Mouse (Mus musculus) bone marrow, adult 2 months (tissue): ENCODE results near the gene Unk. TPM values are rescaled to one million over a fixed set of nuclear protein-coding genes. Genes with fewer than 3 reads are reported as not detected.
A peak's percentile ranks its signal among the peaks of the same experiment; 100 is the strongest.

Experiments used
- H3K27ac ChIP-seq: fragments of 200-500 bp; 2 replicates; pipeline ENCODE4 v1.5.1; 2012; ENCODE audit warnings: low read depth, mild to moderate bottlenecking, control low read depth, inconsistent platforms, low read length; ENCODE audit not compliant: control insufficient read depth, poor library complexity, insufficient read depth
- H3K4me1 ChIP-seq: fragments of 200-500 bp; 2 replicates; pipeline ENCODE4 v1.6.1; 2011; ENCODE audit warnings: low read length; ENCODE audit not compliant: control insufficient read depth, insufficient read depth
- H3K4me3 ChIP-seq: fragments of 200-500 bp; replicated peaks from 2 replicates; pipeline ENCODE3; 2011; ENCODE audit warnings: mild to moderate bottlenecking, low read depth, low read length, control low read depth; ENCODE audit not compliant: control insufficient read depth
- CTCF ChIP-seq: fragments of 200-500 bp; IDR thresholded peaks from 2 replicates; pipeline ENCODE4 v1.5.1; 2011; ENCODE audit warnings: low read length, control low read depth; ENCODE audit not compliant: control insufficient read depth, insufficient read depth
- POLR2A ChIP-seq: fragments of 200-500 bp; IDR thresholded peaks from 2 replicates; pipeline ENCODE4 v1.6.1; 2011; ENCODE audit warnings: low read depth, mild to moderate bottlenecking, control low read depth, low read length, borderline replicate concordance; ENCODE audit not compliant: control insufficient read depth
- WGBS: fragments of 180-500 bp; shearing (Covaris S2); methylation state at CpG from one replicate; pipeline ENCODE4 v1.1.7; 2018; 5-methylcytosine and 5-hydroxymethylcytosine counted together
- polyA plus RNA-seq: library from polyadenylated mRNA; stranded (reverse); fragments of >200 nt; gene quantifications from 2 replicates; pipeline ENCODE4 v1.2.4, GENCODE M21; 2011; ENCODE audit warnings: low replicate concordance; ENCODE audit not compliant: missing spikeins, insufficient read depth, insufficient read length

Gene Unk
- polyA plus RNA-seq, 1 experiment: 43.0 TPM

- Histone ChIP-seq H3K4me1 (no peaks in the 10 kb centered on the region; the same call in none of the 2 replicates), H3K27ac (no peak overlapping the region), H3K4me3 (no peak overlapping the region)
- TF ChIP-seq CTCF (no peak), POLR2A (no peak)
- 81% methylated on average over 7 of the region's 7 CpGs for WGBS
Measured at GRCm38 (mm10) chr11:116100839-116101238, 70.7 kb downstream of the Unk start.

- Histone ChIP-seq H3K4me1 (no peaks in the 10 kb centered on the region; the same call in none of the 2 replicates), H3K4me3 (no peak overlapping the region), H3K27ac (peak overlapping the region; percentile 36)
- TF ChIP-seq CTCF: no peak
- 32% methylated on average over 11 of the region's 11 CpGs for WGBS
Measured at GRCm38 (mm10) chr11:116101931-116102381, 71.8 kb downstream of the Unk start.

GRCm38 (mm10) chr11:116102472-116102871, 72.3 kb downstream of the Unk start:
- WGBS: 36% methylated on average over 3 of the region's 4 CpGs
- TF ChIP-seq CTCF: no peak
- Histone ChIP-seq H3K4me3 (no peak overlapping the region), H3K27ac (no peak overlapping the region), H3K4me1 (no peaks in the 10 kb centered on the region; the same call in none of the 2 replicates)

GRCm38 (mm10) chr11:116103572-116103971, 73.5 kb downstream of the Unk start:
- TF ChIP-seq CTCF: no peak
- H3K4me1 ChIP-seq: no peaks in the 10 kb centered on the region; the same call in none of the 2 replicates
- H3K4me3 ChIP-seq: no peak overlapping the region
- H3K27ac ChIP-seq: no peak overlapping the region
- WGBS: 53% methylated on average over 12 of the region's 12 CpGs

- 36% methylated on average over 14 of the region's 14 CpGs for WGBS
- Histone ChIP-seq H3K4me3 (no peak overlapping the region), H3K4me1 (no peaks in the 10 kb centered on the region; the same call in none of the 2 replicates), H3K27ac (no peak overlapping the region)
- TF ChIP-seq CTCF (no peak), POLR2A (no peak)
Measured at GRCm38 (mm10) chr11:116104006-116104646, 74.0 kb downstream of the Unk start.

GRCm38 (mm10) chr11:116105065-116105464, 74.9 kb downstream of the Unk start:
- H3K4me1 ChIP-seq: no peaks in the 10 kb centered on the region; the same call in none of the 2 replicates
- TF ChIP-seq POLR2A (no peak), CTCF (no peak)
- 78% methylated on average over 2 of the region's 2 CpGs for WGBS

GRCm38 (mm10) chr11:116106154-116106962, 76.2 kb downstream of the Unk start:
- TF ChIP-seq CTCF (no peak), POLR2A (no peak)
- Histone ChIP-seq H3K27ac (no peak overlapping the region), H3K4me3 (no peak overlapping the region), H3K4me1 (no peaks in the 10 kb centered on the region; the same call in none of the 2 replicates)
- WGBS: 87% methylated on average over 32 of the region's 32 CpGs

More at GRCm38 (mm10) chr11:116105065-116105464, 74.9 kb downstream of the Unk start:
- Histone ChIP-seq H3K27ac (no peak overlapping the region), H3K4me3 (no peak overlapping the region)

GRCm38 (mm10) chr11:116106963-116107776, 77.0 kb downstream of the Unk start:
- TF ChIP-seq POLR2A (no peak), CTCF (no peak)
- H3K4me3 ChIP-seq: no peak overlapping the region
- H3K4me1 ChIP-seq: no peaks in the 10 kb centered on the region; the same call in none of the 2 replicates
- H3K27ac ChIP-seq: no peak overlapping the region
- WGBS: 64% methylated on average over 14 of the region's 14 CpGs
